Comparison of ENCODE assay signal across 16 mouse cellular contexts in genomic region chr1:58071006-58071405, GRCm38 (mm10). TPM values are rescaled to one million over a fixed set of nuclear protein-coding genes. Genes with fewer than 3 reads are reported as not detected.
"Had no signal": no experiment of that assay in that cellular context is flagged by ENCODE, and none has a peak within 500 bp of the region (broad histone marks: within the 10 kb centered on the region; RNA-seq: fewer than 3 reads in every experiment).

No protein-coding gene starts in this region.

- H3K4me1 ChIP-seq: limb, embryonic 12.5 days; megakaryocyte, embryonic 14.5 days; stomach, embryonic 15.5 days had no signal

- H3K9me3 ChIP-seq: limb, embryonic 12.5 days; megakaryocyte, embryonic 14.5 days; midbrain, embryonic 12.5 days; stomach, embryonic 15.5 days had no signal

- H3K27ac ChIP-seq: kidney, postnatal 0 days; limb, embryonic 12.5 days; liver, embryonic 14.5 days; macrophage; midbrain, embryonic 12.5 days; stomach, embryonic 15.5 days had no signal

- H3K36me3 ChIP-seq: limb, embryonic 12.5 days; midbrain, embryonic 12.5 days; stomach, embryonic 15.5 days had no signal

- H3K4me3 ChIP-seq: limb, embryonic 12.5 days; megakaryocyte, embryonic 14.5 days; midbrain, embryonic 12.5 days; stomach, embryonic 15.5 days had no signal

- DNase-seq: kidney, adult 11 months; kidney, adult 9 months; kidney, postnatal 36 days; liver; lung, adult 2 months; lung, postnatal 14 days; right cerebral cortex, postnatal 14 days; thymus, postnatal 4 days had no signal

- H3K27me3 ChIP-seq: limb, embryonic 12.5 days; midbrain, embryonic 12.5 days; stomach, embryonic 15.5 days had no signal

- H3K4me2 ChIP-seq: limb, embryonic 12.5 days; midbrain, embryonic 12.5 days; stomach, embryonic 15.5 days had no signal

- H3K9ac ChIP-seq: limb, embryonic 12.5 days; liver, embryonic 14.5 days; midbrain, embryonic 12.5 days; stomach, embryonic 15.5 days had no signal

RNA-seq across cellular contexts. Expression of gene Aox3, which starts 41.9 kb away (rescaled TPM):
- total RNA-seq: midbrain, postnatal 0 days had no signal
- polyA plus RNA-seq: macrophage had no signal
